Mouse (Mus musculus): ENCODE data around the gene Snapc4. TPM values are rescaled to one million over a fixed set of nuclear protein-coding genes. Genes with fewer than 3 reads are reported as not detected.

Snapc4 gene
- total and polyA plus RNA-seq, 3 experiments: 15.3 to 47.1 (median 42.7) TPM

GRCm38 (mm10) chr2:26356678-26357077 is 23.8 kb downstream of the Snapc4 start:
- TF ChIP-seq USF1 (IDR thresholded peaks at IDR 0.05; ENCODE audit: low read depth, low read length) (no peak), MYC (IDR thresholded peaks at IDR 0.05; ENCODE audit: low read depth, low read length) (no peak), ZNF384 (IDR thresholded peaks at IDR 0.05; ENCODE audit: low read depth, low read length) (no peak), MAX (IDR thresholded peaks at IDR 0.05; ENCODE audit: low read length) (no peak), ELF1 (IDR thresholded peaks at IDR 0.05; ENCODE audit: low read depth, low read length) (no peak), TBP (conservative IDR thresholded peaks at IDR 0.05; ENCODE audit: low read depth, low read length) (no peak), GABPA (IDR thresholded peaks at IDR 0.05; ENCODE audit: insufficient replicate concordance, low read depth, low read length) (no peak), CTCF (conservative IDR thresholded peaks at IDR 0.05 in 1 of 2, IDR thresholded peaks at IDR 0.05 in 1 of 2; ENCODE audit: low read depth in 2 of 2, low read length in 2 of 2) (no peak), NELFE (IDR thresholded peaks at IDR 0.05; ENCODE audit: low read depth, low read length) (no peak), UBTF (IDR thresholded peaks at IDR 0.05; ENCODE audit: low read depth, low read length) (no peak), JUND (conservative IDR thresholded peaks at IDR 0.05; ENCODE audit: low read depth, low read length) (no peak), MXI1 (IDR thresholded peaks at IDR 0.05; ENCODE audit: low read depth, low read length) (no peak), PAX5 (IDR thresholded peaks at IDR 0.05; ENCODE audit: low read length) (no peak), POLR2AphosphoS2 (IDR thresholded peaks at IDR 0.05; ENCODE audit: low read depth, low read length) (no peak), CHD1 (IDR thresholded peaks at IDR 0.05; ENCODE audit: low read depth, low read length) (no peak), SMC3 (IDR thresholded peaks at IDR 0.05; ENCODE audit: low read depth, low read length) (no peak), ZC3H11A (IDR thresholded peaks at IDR 0.05; ENCODE audit: low read depth, low read length) (no peak), KAT2A (IDR thresholded peaks at IDR 0.05; ENCODE audit: insufficient replicate concordance, low read length) (no peak)
- Histone ChIP-seq H3K4me2 (ENCODE audit: insufficient read depth, low read depth, poor library complexity, severe bottlenecking) (no peak overlapping the region), H3K36me3 (replicated peaks in 1 of 2; ENCODE audit: control insufficient read depth in 1 of 2, insufficient read depth in 1 of 2, low read length in 1 of 2) (peaks cover 0 to 49% of the 10 kb centered on the region in 2 experiments), H3K4me3 (replicated peaks in 1 of 3; ENCODE audit: low read depth in 2 of 3, low read length in 2 of 3, poor library complexity in 1 of 3) (no peak overlapping the region), H3K27me3 (replicated peaks) (no peaks in the 10 kb centered on the region), H3K9ac (ENCODE audit: insufficient read depth, low read depth) (no peak overlapping the region), H3K27ac (ENCODE audit: insufficient read depth, low read depth) (no peak overlapping the region), H3K9me3 (replicated peaks; ENCODE audit: low read length) (no peaks in the 10 kb centered on the region), H3K4me1 (ENCODE audit: control insufficient read depth in 1 of 2, insufficient read depth in 2 of 2) (peaks cover 4 to 7% of the 10 kb centered on the region in 2 experiments), H3K79me2 (replicated peaks; ENCODE audit: control insufficient read depth, extremely low read depth, insufficient read depth, poor library complexity, severe bottlenecking) (no peaks in the 10 kb centered on the region)
- dilution Hi-C loops (cut with MboI; ENCODE audit: extremely low pct_ligation_motif_present, extremely low pct_unique_long_range_greater_than_20kb, low sequenced_read_pairs): no loop called here
- DNase-seq (ENCODE audit: extremely low read depth): no peak
- in situ Hi-C loops (cut with MboI; ENCODE audit: low pct_ligation_motif_present, low pct_unique_long_range_greater_than_20kb, low sequenced_read_pairs): no loop called here

GRCm38 (mm10) chr2:26356231-26356630 is 24.2 kb downstream of the Snapc4 start:
- Histone ChIP-seq H3K4me3 (replicated peaks in 1 of 3; ENCODE audit: low read depth in 2 of 3, low read length in 2 of 3, poor library complexity in 1 of 3) (no peak overlapping the region), H3K79me2 (replicated peaks; ENCODE audit: control insufficient read depth, extremely low read depth, insufficient read depth, poor library complexity, severe bottlenecking) (no peaks in the 10 kb centered on the region), H3K27me3 (replicated peaks) (no peaks in the 10 kb centered on the region), H3K4me2 (ENCODE audit: insufficient read depth, low read depth, poor library complexity, severe bottlenecking) (no peak overlapping the region), H3K9me3 (replicated peaks; ENCODE audit: low read length) (no peaks in the 10 kb centered on the region), H3K27ac (ENCODE audit: insufficient read depth, low read depth) (no peak overlapping the region), H3K9ac (ENCODE audit: insufficient read depth, low read depth) (no peak overlapping the region), H3K36me3 (replicated peaks in 1 of 2; ENCODE audit: control insufficient read depth in 1 of 2, insufficient read depth in 1 of 2, low read length in 1 of 2) (peaks cover 0 to 46% of the 10 kb centered on the region in 2 experiments), H3K4me1 (ENCODE audit: control insufficient read depth in 1 of 2, insufficient read depth in 2 of 2) (peaks cover 4 to 7% of the 10 kb centered on the region in 2 experiments)
- no peak for DNase-seq (ENCODE audit: extremely low read depth)
- in situ Hi-C loops (cut with MboI; ENCODE audit: low pct_ligation_motif_present, low pct_unique_long_range_greater_than_20kb, low sequenced_read_pairs): no loop called here
- dilution Hi-C loops (cut with MboI; ENCODE audit: extremely low pct_ligation_motif_present, extremely low pct_unique_long_range_greater_than_20kb, low sequenced_read_pairs): no loop called here
- TF ChIP-seq TCF12 (IDR thresholded peaks at IDR 0.05; ENCODE audit: low read depth, low read length): no peak
- no peak for TF ChIP-seq ZNF384 (IDR thresholded peaks at IDR 0.05; ENCODE audit: low read depth, low read length)
- TF ChIP-seq CHD1 (IDR thresholded peaks at IDR 0.05; ENCODE audit: low read depth, low read length): no peak
- no peak for TF ChIP-seq E2F4 (IDR thresholded peaks at IDR 0.05; ENCODE audit: insufficient replicate concordance, low read depth, low read length)
- no peak for TF ChIP-seq BHLHE40 (IDR thresholded peaks at IDR 0.05; ENCODE audit: low read depth, low read length)
- no peak for TF ChIP-seq NELFE (IDR thresholded peaks at IDR 0.05; ENCODE audit: low read depth, low read length)
- no peak for TF ChIP-seq ELF1 (IDR thresholded peaks at IDR 0.05; ENCODE audit: low read depth, low read length)
- TF ChIP-seq ZMIZ1 (IDR thresholded peaks at IDR 0.05; ENCODE audit: low read depth, low read length): no peak
- TF ChIP-seq PAX5 (IDR thresholded peaks at IDR 0.05; ENCODE audit: low read length): no peak
- TF ChIP-seq RCOR1 (conservative IDR thresholded peaks at IDR 0.05; ENCODE audit: low read depth, low read length): no peak
